Mouse (Mus musculus): ENCODE measurements around the gene Smg5. TPM values are rescaled to one million over a fixed set of nuclear protein-coding genes. Genes with fewer than 3 reads are reported as not detected.

The Smg5 gene
- polyA plus RNA-seq, 1 experiment from 2014 or later: 54.4 TPM

GRCm38 (mm10) chr3:88296561-88297318 is 39.3 kb upstream of the Smg5 start, which contains the start of the genes Tsacc and Cct3:
TSS of gene Tsacc (minus strand) at chr3:88296999.
TSS of gene Cct3 (plus strand) at chr3:88297116.
- peak within 1 kb of the TSS; percentile 68 for H3K4me3 ChIP-seq (ENCODE audit: low read depth, low read length)
- peak within 1 kb of the TSS; percentile 85 for H3K4me2 ChIP-seq
- no peaks in the 10 kb centered on the region for H3K27me3 ChIP-seq (ENCODE audit: insufficient read depth, low read length)
- ATAC-seq (ENCODE audit: insufficient read depth): peak; percentile 99
- TF ChIP-seq CTCF (IDR thresholded peaks at IDR 0.05; ENCODE audit: low read depth): peak; percentile 40
- no peaks in the 10 kb centered on the region for H3K9me3 ChIP-seq (ENCODE audit: low read depth, low read length)
- peaks cover 5% of the 10 kb centered on the region for H3K4me1 ChIP-seq (ENCODE audit: insufficient read depth)
- peak within 1 kb of the TSS; percentile 96 for H3K27ac ChIP-seq (ENCODE audit: low read depth)
- WGBS: under 1% methylated on average over 44 of the region's 44 CpGs
- peak within 1 kb of the TSS; percentile 79 for H3K9ac ChIP-seq
- peak; percentile 99 for DNase-seq
- H3K36me3 ChIP-seq (ENCODE audit: insufficient read depth): peaks cover 36% of the 10 kb centered on the region

GRCm38 (mm10) chr3:88297321-88297851 is 38.7 kb upstream of the Smg5 start:
- peak overlapping the region; percentile 93 for H3K27ac ChIP-seq (ENCODE audit: low read depth)
- no peak for ATAC-seq (ENCODE audit: insufficient read depth)

GRCm38 (mm10) chr3:88299172-88299571 is 36.9 kb upstream of the Smg5 start:
- Histone ChIP-seq H3K9me3 (ENCODE audit: low read depth, low read length) (no peaks in the 10 kb centered on the region), H3K36me3 (ENCODE audit: insufficient read depth) (peaks cover 57% of the 10 kb centered on the region), H3K4me3 (ENCODE audit: low read depth, low read length) (no peak overlapping the region), H3K27ac (ENCODE audit: low read depth) (no peak overlapping the region), H3K4me1 (ENCODE audit: insufficient read depth) (peaks cover 5% of the 10 kb centered on the region), H3K27me3 (ENCODE audit: insufficient read depth, low read length) (no peaks in the 10 kb centered on the region), H3K9ac (no peak overlapping the region), H3K4me2 (peak overlapping the region; percentile 85; the same call in 1 of the 2 replicates)
- WGBS: 87% methylated on average over 1 of the region's 1 CpGs
- ATAC-seq (ENCODE audit: insufficient read depth): no peak
- no peak for TF ChIP-seq CTCF (IDR thresholded peaks at IDR 0.05; ENCODE audit: low read depth)
- no peak for DNase-seq

More at GRCm38 (mm10) chr3:88297321-88297851, 38.7 kb upstream of the Smg5 start:
- Histone ChIP-seq H3K9ac (peak overlapping the region; percentile 79), H3K36me3 (ENCODE audit: insufficient read depth) (peaks cover 42% of the 10 kb centered on the region), H3K4me1 (ENCODE audit: insufficient read depth) (peaks cover 5% of the 10 kb centered on the region), H3K4me3 (ENCODE audit: low read depth, low read length) (peak overlapping the region; percentile 68), H3K9me3 (ENCODE audit: low read depth, low read length) (no peaks in the 10 kb centered on the region), H3K4me2 (peak overlapping the region; percentile 85), H3K27me3 (ENCODE audit: insufficient read depth, low read length) (no peaks in the 10 kb centered on the region)
- TF ChIP-seq CTCF (IDR thresholded peaks at IDR 0.05; ENCODE audit: low read depth): no peak
- WGBS: under 1% methylated on average over 30 of the region's 30 CpGs
- peak; percentile 46 for DNase-seq

- Histone ChIP-seq H3K9me3 (ENCODE audit: low read depth, low read length) (no peaks in the 10 kb centered on the region), H3K9ac (peak within 1 kb of the TSS; percentile 67), H3K27ac (ENCODE audit: low read depth) (0 out of 2 replicates have a peak within 1 kb of the TSS, but pooled peaks have one; percentile 13), H3K4me3 (ENCODE audit: low read depth, low read length) (peak within 1 kb of the TSS; percentile 59), H3K4me1 (ENCODE audit: insufficient read depth) (no peaks in the 10 kb centered on the region), H3K27me3 (ENCODE audit: insufficient read depth, low read length) (no peaks in the 10 kb centered on the region), H3K36me3 (ENCODE audit: insufficient read depth) (peaks cover 52% of the 10 kb centered on the region), H3K4me2 (peak within 1 kb of the TSS; percentile 92)
- WGBS: 0% methylated on average over 10 of the region's 10 CpGs
- DNase-seq (peak; percentile 88), ATAC-seq (ENCODE audit: insufficient read depth) (peak; percentile 82; the same call in 1 of the 2 replicates)
- no peak for TF ChIP-seq CTCF (IDR thresholded peaks at IDR 0.05; ENCODE audit: low read depth)
Measured at GRCm38 (mm10) chr3:88324951-88325405, 11.1 kb upstream of the Smg5 start, which contains the start of gene Glmp. TSS of gene Glmp (plus strand) at chr3:88325023.

GRCm38 (mm10) chr3:88328956-88329355 is 7.1 kb upstream of the Smg5 start:
- no peak for DNase-seq
- no peak for ATAC-seq (ENCODE audit: insufficient read depth)
- no peak overlapping the region for H3K9ac ChIP-seq
- no peak overlapping the region for H3K4me3 ChIP-seq (ENCODE audit: low read depth, low read length)
- no peak overlapping the region for H3K4me2 ChIP-seq
- peaks cover 23% of the 10 kb centered on the region for H3K36me3 ChIP-seq (ENCODE audit: insufficient read depth)
- H3K9me3 ChIP-seq (ENCODE audit: low read depth, low read length): no peaks in the 10 kb centered on the region
- H3K27me3 ChIP-seq (ENCODE audit: insufficient read depth, low read length): no peaks in the 10 kb centered on the region
- TF ChIP-seq CTCF (IDR thresholded peaks at IDR 0.05; ENCODE audit: low read depth): no peak
- H3K27ac ChIP-seq (ENCODE audit: low read depth): no peak overlapping the region
- no peaks in the 10 kb centered on the region for H3K4me1 ChIP-seq (ENCODE audit: insufficient read depth)
- 57% methylated on average over 5 of the region's 5 CpGs for WGBS

- H3K9me3 ChIP-seq (ENCODE audit: low read depth, low read length): no peaks in the 10 kb centered on the region
- no peak overlapping the region for H3K27ac ChIP-seq (ENCODE audit: low read depth)
- peak; percentile 65 for DNase-seq
- H3K36me3 ChIP-seq (ENCODE audit: insufficient read depth): peaks cover 23% of the 10 kb centered on the region
- H3K27me3 ChIP-seq (ENCODE audit: insufficient read depth, low read length): no peaks in the 10 kb centered on the region
- no peak overlapping the region for H3K4me3 ChIP-seq (ENCODE audit: low read depth, low read length)
- no peak overlapping the region for H3K9ac ChIP-seq
- WGBS: 47% methylated on average over 2 of the region's 2 CpGs
- peaks cover 6% of the 10 kb centered on the region; the same call in 1 of the 2 replicates for H3K4me1 ChIP-seq (ENCODE audit: insufficient read depth)
- no peak overlapping the region for H3K4me2 ChIP-seq
- no peak for ATAC-seq (ENCODE audit: insufficient read depth)
- TF ChIP-seq CTCF (IDR thresholded peaks at IDR 0.05; ENCODE audit: low read depth): peak; percentile 58
Measured at GRCm38 (mm10) chr3:88331282-88331681, 4.8 kb upstream of the Smg5 start.
